Mouse (Mus musculus) kidney, embryonic 15.5 days (tissue): ENCODE results near the gene Mkks. TPM values are rescaled to one million over a fixed set of nuclear protein-coding genes. Genes with fewer than 3 reads are reported as not detected.
"Not testable (repeated sequence)": the region's sequence is repeated elsewhere in the genome, so short reads cannot be mapped to it uniquely, and the experiment has no call there.

ENCODE experiments used
- ATAC-seq: fragments of 200-750 bp; cut with Nextera tagmentation; replicated peaks from 2 replicates; pipeline ENCODE4 v1.8.0; 2017; ENCODE audit warnings: moderate TSS enrichment; ENCODE audit not compliant: low FRiP score
- H3K27ac ChIP-seq: fragments of 300-500 bp; sonication (generic); 2 replicates; pipeline ENCODE4 v1.5.1; 2015; ENCODE audit warnings: mild to moderate bottlenecking, inconsistent platforms
- H3K27me3 ChIP-seq: fragments of 300-500 bp; sonication (generic); 2 replicates; pipeline ENCODE4 v1.6.1; 2015; ENCODE audit warnings: inconsistent platforms
- H3K36me3 ChIP-seq: fragments of 300-500 bp; sonication (generic); 2 replicates; pipeline ENCODE4 v1.6.1; 2015; ENCODE audit warnings: inconsistent platforms
- H3K4me1 ChIP-seq: fragments of 300-500 bp; sonication (generic); 2 replicates; pipeline ENCODE4 v1.6.1; 2015; ENCODE audit warnings: inconsistent platforms
- H3K4me2 ChIP-seq: fragments of 300-500 bp; sonication (generic); 2 replicates; pipeline ENCODE4 v1.6.1; 2015; ENCODE audit warnings: moderate library complexity, mild to moderate bottlenecking, inconsistent platforms
- H3K4me3 ChIP-seq: fragments of 300-500 bp; sonication (generic); replicated peaks from 2 replicates; pipeline ENCODE4 v1.5.1; 2015; ENCODE audit warnings: mild to moderate bottlenecking, inconsistent platforms
- H3K9ac ChIP-seq: fragments of 300-500 bp; sonication (generic); 2 replicates; pipeline ENCODE4 v1.6.1; 2015; ENCODE audit warnings: mild to moderate bottlenecking, inconsistent platforms
- H3K9me3 ChIP-seq: fragments of 300-500 bp; sonication (generic); replicated peaks from 2 replicates; pipeline ENCODE4 v1.6.1; 2016; ENCODE audit warnings: inconsistent platforms
- WGBS: fragments of 180-500 bp; shearing (Covaris S2); methylation state at CpG from one replicate; pipeline ENCODE4 v1.1.7; 2015; ENCODE audit warnings: mixed read lengths; 5-methylcytosine and 5-hydroxymethylcytosine counted together
- polyA plus RNA-seq: library from polyadenylated mRNA; unstranded; fragments of >200 nt; fragmentation: Nextera tagmentation; extraction: Ambion mirVana; gene quantifications from 2 replicates; pipeline ENCODE4 v1.2.1, GENCODE M21; 2015

Gene Mkks
- polyA plus RNA-seq, 1 experiment from 2014 or later = 14.0 TPM

- Histone ChIP-seq H3K9me3 (no peaks in the 10 kb centered on the region), H3K36me3 (no peaks in the 10 kb centered on the region), H3K27me3 (no peaks in the 10 kb centered on the region), H3K4me1 (peaks cover 3% of the 10 kb centered on the region; the same call in 1 of the 2 replicates), H3K9ac (no peak overlapping the region), H3K4me2 (no peak overlapping the region), H3K4me3 (no peak overlapping the region), H3K27ac (no peak overlapping the region)
- ATAC-seq = no peak
- 80% methylated on average over 2 of the region's 2 CpGs for WGBS
Measured at GRCm38 (mm10) chr2:136896131-136896530, 4.9 kb upstream of the Mkks start.

- WGBS = 88% methylated on average over 2 of the region's 2 CpGs
- no peak for ATAC-seq
- H3K27me3 ChIP-seq = no peaks in the 10 kb centered on the region
Measured at GRCm38 (mm10) chr2:136894494-136894893, 3.3 kb upstream of the Mkks start.

GRCm38 (mm10) chr2:136891951-136892371 is 772 bp upstream of the Mkks start:
- under 1% methylated on average over 23 of the region's 23 CpGs for WGBS
- Histone ChIP-seq H3K4me1 (peaks cover 8% of the 10 kb centered on the region), H3K9ac (peak overlapping the region; percentile 60), H3K27ac (peak overlapping the region; percentile 97), H3K4me3 (peak overlapping the region; percentile 89), H3K27me3 (no peaks in the 10 kb centered on the region), H3K9me3 (no peaks in the 10 kb centered on the region), H3K4me2 (peak overlapping the region; percentile 55), H3K36me3 (no peaks in the 10 kb centered on the region)
- ATAC-seq = peak; percentile 82

More at GRCm38 (mm10) chr2:136894494-136894893, 3.3 kb upstream of the Mkks start:
- Histone ChIP-seq H3K36me3 (no peaks in the 10 kb centered on the region), H3K27ac (no peak overlapping the region), H3K9ac (no peak overlapping the region), H3K4me2 (no peak overlapping the region), H3K4me1 (peaks cover 8% of the 10 kb centered on the region), H3K4me3 (no peak overlapping the region), H3K9me3 (no peaks in the 10 kb centered on the region)

GRCm38 (mm10) chr2:136890716-136891067 is 497 bp downstream of the Mkks start:
- H3K27me3 ChIP-seq, H3K36me3 ChIP-seq, H3K4me1 ChIP-seq, H3K9me3 ChIP-seq: not testable (repeated sequence)
- 6% methylated on average over 15 of the region's 15 CpGs for WGBS
- Histone ChIP-seq H3K4me3 (peak overlapping the region; percentile 89), H3K27ac (peak overlapping the region; percentile 97), H3K4me2 (peak overlapping the region; percentile 56), H3K9ac (peak overlapping the region; percentile 72)
- ATAC-seq = peak; percentile 76

- Histone ChIP-seq H3K9me3 (no peaks in the 10 kb centered on the region), H3K4me3 (no peak overlapping the region), H3K4me2 (no peak overlapping the region), H3K27ac (no peak overlapping the region), H3K4me1 (peaks cover 5% of the 10 kb centered on the region), H3K27me3 (no peaks in the 10 kb centered on the region), H3K36me3 (peaks cover 33% of the 10 kb centered on the region), H3K9ac (no peak overlapping the region)
- ATAC-seq = no peak
- WGBS = 58% methylated on average over 4 of the region's 4 CpGs
Measured at GRCm38 (mm10) chr2:136886846-136887245, 4.3 kb downstream of the Mkks start.

DNA sequence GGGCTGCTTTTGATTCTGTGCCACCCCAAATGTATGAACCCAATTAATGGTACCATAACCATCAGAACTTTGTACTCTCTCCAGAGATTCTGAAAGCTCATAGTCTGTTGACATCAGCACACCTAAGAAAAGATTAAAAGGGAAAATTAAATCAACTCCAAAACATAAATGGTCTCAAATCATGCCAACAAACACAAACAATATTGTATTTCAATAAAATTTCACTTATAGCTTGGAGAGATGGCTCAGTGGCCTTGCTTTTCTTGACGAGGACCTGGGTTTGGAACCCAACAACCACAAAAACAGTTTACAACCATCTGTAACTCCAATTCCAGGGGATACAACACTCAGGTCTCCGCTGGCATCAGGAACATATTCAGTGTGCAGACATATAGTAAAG is 5.6 kb downstream of the Mkks start, which contains the start of gene AL731706.2:
TSS of gene AL731706.2 (minus strand) at position 101 of the 400 bp plus-strand sequence.
- H3K27me3 ChIP-seq = no peaks in the 10 kb centered on the region
- peaks cover 45% of the 10 kb centered on the region for H3K36me3 ChIP-seq
- 91% methylated on average over 2 of the region's 2 CpGs for WGBS
- no peak within 1 kb of the TSS for H3K4me3 ChIP-seq
- H3K9me3 ChIP-seq = no peaks in the 10 kb centered on the region
- H3K9ac ChIP-seq = no peak within 1 kb of the TSS
- peaks cover 5% of the 10 kb centered on the region for H3K4me1 ChIP-seq
- no peak for ATAC-seq
- H3K27ac ChIP-seq = no peak within 1 kb of the TSS
- no peak within 1 kb of the TSS for H3K4me2 ChIP-seq

GRCm38 (mm10) chr2:136854543-136855388 is 36.4 kb downstream of the Mkks start:
- Histone ChIP-seq H3K27me3 (no peaks in the 10 kb centered on the region), H3K36me3 (no peaks in the 10 kb centered on the region), H3K9me3 (no peaks in the 10 kb centered on the region), H3K4me1 (no peaks in the 10 kb centered on the region), H3K9ac (no peak overlapping the region), H3K4me3 (no peak overlapping the region), H3K4me2 (no peak overlapping the region), H3K27ac (no peak overlapping the region)
- 66% methylated on average over 5 of the region's 5 CpGs for WGBS
- ATAC-seq = no peak

GRCm38 (mm10) chr2:136850366-136850765 is 40.8 kb downstream of the Mkks start:
- ATAC-seq = no peak
- 66% methylated on average over 3 of the region's 3 CpGs for WGBS
- no peaks in the 10 kb centered on the region for H3K36me3 ChIP-seq
- no peaks in the 10 kb centered on the region for H3K4me1 ChIP-seq
- H3K4me2 ChIP-seq = no peak overlapping the region
- no peaks in the 10 kb centered on the region for H3K27me3 ChIP-seq
- no peak overlapping the region for H3K27ac ChIP-seq
- no peaks in the 10 kb centered on the region for H3K9me3 ChIP-seq
- no peak overlapping the region for H3K4me3 ChIP-seq
- H3K9ac ChIP-seq = no peak overlapping the region

- ATAC-seq = no peak
- 56% methylated on average over 1 of the region's 1 CpGs for WGBS
Measured at GRCm38 (mm10) chr2:136837994-136838393, 53.2 kb downstream of the Mkks start.

GRCm38 (mm10) chr2:136835882-136836281 is 55.3 kb downstream of the Mkks start:
- no peak overlapping the region for H3K9ac ChIP-seq
- H3K4me3 ChIP-seq = no peak overlapping the region
- no peaks in the 10 kb centered on the region for H3K36me3 ChIP-seq
- 0 out of 2 replicates have a peak, but pooled peaks cover 3% of the 10 kb centered on the region for H3K4me1 ChIP-seq
- H3K4me2 ChIP-seq = no peak overlapping the region
- H3K9me3 ChIP-seq = no peaks in the 10 kb centered on the region
- H3K27me3 ChIP-seq = no peaks in the 10 kb centered on the region
- 71% methylated on average over 3 of the region's 3 CpGs for WGBS
- H3K27ac ChIP-seq = no peak overlapping the region
- no peak for ATAC-seq

More at GRCm38 (mm10) chr2:136837994-136838393, 53.2 kb downstream of the Mkks start:
- no peak overlapping the region for H3K9ac ChIP-seq
- no peaks in the 10 kb centered on the region for H3K9me3 ChIP-seq
- H3K27me3 ChIP-seq = no peaks in the 10 kb centered on the region
- H3K4me1 ChIP-seq = no peaks in the 10 kb centered on the region
- no peak overlapping the region for H3K4me2 ChIP-seq
- H3K36me3 ChIP-seq = no peaks in the 10 kb centered on the region
- H3K4me3 ChIP-seq = no peak overlapping the region
- no peak overlapping the region for H3K27ac ChIP-seq

GRCm38 (mm10) chr2:136834715-136835075 is 56.5 kb downstream of the Mkks start:
- no peaks in the 10 kb centered on the region for H3K27me3 ChIP-seq
- H3K9me3 ChIP-seq = no peaks in the 10 kb centered on the region
- H3K4me1 ChIP-seq = 0 out of 2 replicates have a peak, but pooled peaks cover 3% of the 10 kb centered on the region
- no peak overlapping the region for H3K27ac ChIP-seq
- no peak for ATAC-seq
- no peaks in the 10 kb centered on the region for H3K36me3 ChIP-seq
- no peak overlapping the region for H3K4me2 ChIP-seq
- no peak overlapping the region for H3K4me3 ChIP-seq
- no peak overlapping the region for H3K9ac ChIP-seq
- WGBS = 67% methylated on average over 1 of the region's 1 CpGs

GRCm38 (mm10) chr2:136833976-136834714 is 57.0 kb downstream of the Mkks start:
- H3K9me3 ChIP-seq = no peaks in the 10 kb centered on the region
- ATAC-seq = no peak
- H3K27ac ChIP-seq = no peak overlapping the region
- 0 out of 2 replicates have a peak, but pooled peaks cover 3% of the 10 kb centered on the region for H3K4me1 ChIP-seq
- H3K9ac ChIP-seq = no peak overlapping the region
- no peak overlapping the region for H3K4me3 ChIP-seq
- H3K27me3 ChIP-seq = no peaks in the 10 kb centered on the region
- H3K36me3 ChIP-seq = no peaks in the 10 kb centered on the region
- H3K4me2 ChIP-seq = no peak overlapping the region
- 74% methylated on average over 3 of the region's 3 CpGs for WGBS
